Mouse (Mus musculus) forebrain, embryonic 15.5 days (tissue): ENCODE measurements around the gene Ush1c. TPM values are rescaled to one million over a fixed set of nuclear protein-coding genes. Genes with fewer than 3 reads are reported as not detected.

Experiments used
- ATAC-seq: fragments of 200-750 bp; cut with Nextera tagmentation; replicated peaks from 2 replicates; pipeline ENCODE4 v1.8.0; 2017; ENCODE audit warnings: mild to moderate bottlenecking, moderate TSS enrichment, moderate library complexity
- H3K27ac ChIP-seq: fragments of 300-500 bp; sonication (generic); replicated peaks from 2 replicates; pipeline ENCODE4 v1.5.1; 2015; ENCODE audit warnings: mild to moderate bottlenecking, inconsistent platforms
- H3K27me3 ChIP-seq: fragments of 300-500 bp; sonication (generic); 2 replicates; pipeline ENCODE4 v1.6.1; 2015; ENCODE audit warnings: inconsistent platforms
- H3K36me3 ChIP-seq: fragments of 300-500 bp; sonication (generic); 2 replicates; pipeline ENCODE4 v1.6.1; 2015; ENCODE audit warnings: mild to moderate bottlenecking, inconsistent platforms
- H3K4me1 ChIP-seq: fragments of 300-500 bp; sonication (generic); 2 replicates; pipeline ENCODE4 v1.6.1; 2015; ENCODE audit warnings: inconsistent platforms
- H3K4me2 ChIP-seq: fragments of 300-500 bp; sonication (generic); replicated peaks from 2 replicates; pipeline ENCODE4 v1.6.1; 2015; ENCODE audit warnings: mild to moderate bottlenecking, inconsistent platforms
- H3K4me3 ChIP-seq: fragments of 300-500 bp; sonication (generic); 2 replicates; pipeline ENCODE4 v1.5.1; 2015; ENCODE audit warnings: mild to moderate bottlenecking, inconsistent platforms
- H3K9ac ChIP-seq: fragments of 300-500 bp; sonication (generic); replicated peaks from 2 replicates; pipeline ENCODE4 v1.6.1; 2015; ENCODE audit warnings: mild to moderate bottlenecking, inconsistent platforms
- H3K9me3 ChIP-seq: fragments of 300-500 bp; sonication (generic); 2 replicates; pipeline ENCODE4 v1.6.1; 2016; ENCODE audit warnings: inconsistent platforms
- WGBS: fragments of 180-500 bp; shearing (Covaris S2); methylation state at CpG from one replicate; pipeline ENCODE4 v1.1.7; 2015; ENCODE audit warnings: mixed read lengths; 5-methylcytosine and 5-hydroxymethylcytosine counted together
- polyA plus RNA-seq: library from polyadenylated mRNA; unstranded; fragments of >200 nt; fragmentation: Nextera tagmentation; extraction: Ambion mirVana; gene quantifications from 2 replicates; pipeline ENCODE4 v1.2.1, GENCODE M21; 2015

The Ush1c gene
- polyA plus RNA-seq, 1 experiment from 2014 or later = 2.2 TPM

DNA sequence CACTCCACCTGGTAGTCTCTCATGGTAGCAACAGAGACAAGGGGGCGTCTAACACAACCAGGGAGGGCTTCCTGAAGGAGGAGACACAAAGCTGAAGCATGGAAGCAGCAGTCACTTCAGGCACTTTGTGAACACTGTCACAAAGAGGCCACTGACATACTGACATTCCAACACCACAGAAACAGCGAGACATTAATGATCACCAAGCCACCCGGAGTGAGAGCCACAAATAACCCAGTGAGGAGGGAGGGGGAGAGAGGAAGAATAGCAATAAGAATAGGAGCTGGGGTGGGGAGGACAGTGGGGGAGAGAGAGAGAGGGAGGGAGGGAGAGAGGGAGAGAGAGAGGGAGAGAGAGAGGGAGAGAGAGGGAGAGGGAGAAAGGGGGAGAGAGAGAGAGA lies 76.7 kb downstream of the Ush1c start:
- Histone ChIP-seq H3K4me3 (no peak overlapping the region), H3K27ac (peak overlapping the region; percentile 76), H3K27me3 (no peaks in the 10 kb centered on the region), H3K4me2 (no peak overlapping the region), H3K36me3 (no peaks in the 10 kb centered on the region), H3K4me1 (peaks cover 13% of the 10 kb centered on the region), H3K9ac (no peak overlapping the region), H3K9me3 (no peaks in the 10 kb centered on the region)
- WGBS = 23% methylated on average over 3 of the region's 3 CpGs
- ATAC-seq = no peak

DNA sequence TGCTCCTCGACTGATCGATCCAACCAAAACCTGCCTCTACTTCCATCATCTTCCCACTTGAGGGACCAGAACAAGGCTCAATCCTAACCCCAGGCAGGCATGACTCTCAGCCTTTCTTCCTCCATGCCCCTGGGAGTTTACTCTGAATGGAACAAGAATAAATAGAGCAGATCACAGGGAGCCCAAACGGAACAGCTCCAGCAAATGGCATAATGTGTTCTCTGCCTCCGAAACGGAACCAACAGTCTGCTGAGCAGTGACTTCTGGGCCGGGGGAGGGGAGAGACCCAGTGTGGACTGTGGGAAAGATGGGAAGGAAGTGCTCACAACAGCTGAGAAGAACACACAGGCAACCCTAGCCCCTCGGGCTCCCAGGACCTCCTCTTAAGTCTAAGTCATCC lies 80.6 kb downstream of the Ush1c start:
- Histone ChIP-seq H3K4me3 (no peak overlapping the region), H3K27me3 (no peaks in the 10 kb centered on the region), H3K9ac (no peak overlapping the region), H3K4me1 (peaks cover 28% of the 10 kb centered on the region), H3K36me3 (no peaks in the 10 kb centered on the region), H3K4me2 (no peak overlapping the region), H3K27ac (no peak overlapping the region), H3K9me3 (no peaks in the 10 kb centered on the region)
- no peak for ATAC-seq
- 71% methylated on average over 7 of the region's 7 CpGs for WGBS

DNA sequence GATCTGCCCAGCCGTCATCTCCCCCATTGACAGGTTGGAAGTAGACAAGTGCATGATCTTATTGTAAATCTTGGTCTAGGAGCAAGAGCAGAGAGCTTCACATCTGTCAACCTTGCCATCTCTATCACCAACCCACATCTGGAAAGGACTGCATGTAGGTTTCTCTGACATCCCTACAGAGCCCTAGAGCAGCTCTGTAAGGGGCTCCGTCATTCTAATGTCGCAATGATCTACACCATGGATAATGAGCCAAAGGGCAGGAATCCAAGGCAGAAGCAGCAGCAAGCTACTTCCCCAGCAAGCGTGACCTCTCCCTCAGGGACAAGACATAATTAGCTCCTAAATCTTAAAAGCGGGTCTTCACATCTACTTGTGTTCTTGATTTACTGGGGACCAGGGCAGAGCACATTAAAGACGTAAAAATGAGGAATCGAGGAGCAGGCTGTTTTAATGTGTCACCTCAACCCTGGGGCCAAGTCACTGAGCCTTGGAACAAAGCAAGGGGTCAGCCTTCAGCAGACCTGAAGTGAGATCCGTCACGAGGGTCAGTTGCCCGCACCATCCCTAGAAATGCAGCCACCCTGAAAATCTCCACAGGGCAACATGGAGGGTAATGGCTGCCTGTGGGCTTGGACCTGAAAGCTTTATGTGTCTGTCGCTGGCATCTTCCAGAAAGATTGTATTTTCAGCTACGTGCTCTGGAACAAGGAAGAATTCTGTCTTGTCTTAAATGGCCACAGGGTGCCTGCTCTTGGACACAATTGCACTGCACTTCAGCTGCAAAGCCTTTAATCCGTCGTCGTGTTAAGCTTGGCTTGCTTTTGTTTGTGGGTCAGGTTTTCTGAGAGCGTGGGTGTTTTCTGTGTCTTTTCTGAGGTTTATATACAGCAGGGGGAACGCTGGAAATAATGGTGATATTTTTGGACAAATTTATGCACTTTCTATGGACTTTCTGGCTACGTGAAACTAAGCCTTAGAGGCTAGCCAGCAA lies 83.5 kb downstream of the Ush1c start:
- no peaks in the 10 kb centered on the region for H3K36me3 ChIP-seq
- peaks cover 26% of the 10 kb centered on the region for H3K4me1 ChIP-seq
- no peak for ATAC-seq
- WGBS = 26% methylated on average over 18 of the region's 18 CpGs
- H3K9ac ChIP-seq = no peak overlapping the region
- H3K4me2 ChIP-seq = no peak overlapping the region
- no peak overlapping the region for H3K4me3 ChIP-seq
- no peak overlapping the region for H3K27ac ChIP-seq
- H3K27me3 ChIP-seq = no peaks in the 10 kb centered on the region
- no peaks in the 10 kb centered on the region for H3K9me3 ChIP-seq

DNA sequence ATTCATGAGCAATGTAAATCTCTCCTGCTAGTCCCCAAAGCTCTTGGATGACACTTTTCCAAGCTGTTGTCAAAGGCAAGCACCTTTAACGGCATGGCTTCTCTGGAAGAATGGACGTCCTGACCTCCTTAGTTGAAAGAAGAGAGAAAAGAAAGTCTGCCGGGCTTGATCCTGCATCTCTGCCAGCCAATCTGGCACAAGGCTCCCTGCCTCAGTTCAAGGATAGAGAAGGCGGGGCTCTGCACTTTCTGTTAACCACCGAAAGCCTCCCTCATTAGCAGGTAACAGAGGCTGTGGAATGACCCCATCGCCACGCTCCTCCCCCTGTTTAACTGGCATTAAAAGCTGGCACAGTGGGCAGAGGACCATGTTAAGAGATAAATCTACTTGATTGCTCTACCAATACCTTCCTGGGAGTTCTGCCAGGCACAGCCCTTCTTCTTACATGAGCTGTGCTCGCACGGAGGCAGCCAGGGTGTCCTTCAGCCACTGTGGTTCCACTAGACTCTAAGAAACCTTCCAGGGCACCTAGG lies 85.4 kb downstream of the Ush1c start:
- Histone ChIP-seq H3K27me3 (no peaks in the 10 kb centered on the region), H3K4me2 (no peak overlapping the region), H3K27ac (peak overlapping the region; percentile 47), H3K36me3 (no peaks in the 10 kb centered on the region), H3K4me3 (no peak overlapping the region), H3K4me1 (peaks cover 26% of the 10 kb centered on the region), H3K9ac (no peak overlapping the region), H3K9me3 (no peaks in the 10 kb centered on the region)
- 31% methylated on average over 9 of the region's 9 CpGs for WGBS
- ATAC-seq = no peak

DNA sequence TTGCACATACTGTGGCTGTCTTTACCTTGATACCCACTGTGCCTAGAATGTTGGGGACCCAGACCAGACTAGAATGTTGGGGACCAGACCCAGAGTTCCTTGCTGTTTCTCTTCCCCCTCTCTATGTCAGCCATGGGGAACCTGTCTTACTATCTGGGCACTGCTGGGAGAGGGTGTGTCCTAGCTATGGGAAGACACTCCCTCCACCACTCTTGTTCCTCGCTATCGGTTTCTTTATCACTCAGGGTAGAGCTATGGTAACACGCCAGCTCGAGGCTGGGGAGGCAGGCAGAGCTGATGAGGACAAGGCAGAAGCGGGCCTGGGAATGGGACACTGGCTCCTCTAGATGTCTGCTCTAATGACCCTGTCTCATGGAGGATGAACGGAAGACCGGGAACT lies 90.9 kb downstream of the Ush1c start:
- Histone ChIP-seq H3K4me3 (no peak overlapping the region), H3K9me3 (no peaks in the 10 kb centered on the region), H3K36me3 (no peaks in the 10 kb centered on the region), H3K4me2 (no peak overlapping the region), H3K27me3 (no peaks in the 10 kb centered on the region), H3K27ac (peak overlapping the region; percentile 81), H3K9ac (no peak overlapping the region), H3K4me1 (peaks cover 17% of the 10 kb centered on the region)
- WGBS = 88% methylated on average over 7 of the region's 7 CpGs
- 0 out of 2 replicates have a peak, but pooled peaks have one; percentile 21 for ATAC-seq

DNA sequence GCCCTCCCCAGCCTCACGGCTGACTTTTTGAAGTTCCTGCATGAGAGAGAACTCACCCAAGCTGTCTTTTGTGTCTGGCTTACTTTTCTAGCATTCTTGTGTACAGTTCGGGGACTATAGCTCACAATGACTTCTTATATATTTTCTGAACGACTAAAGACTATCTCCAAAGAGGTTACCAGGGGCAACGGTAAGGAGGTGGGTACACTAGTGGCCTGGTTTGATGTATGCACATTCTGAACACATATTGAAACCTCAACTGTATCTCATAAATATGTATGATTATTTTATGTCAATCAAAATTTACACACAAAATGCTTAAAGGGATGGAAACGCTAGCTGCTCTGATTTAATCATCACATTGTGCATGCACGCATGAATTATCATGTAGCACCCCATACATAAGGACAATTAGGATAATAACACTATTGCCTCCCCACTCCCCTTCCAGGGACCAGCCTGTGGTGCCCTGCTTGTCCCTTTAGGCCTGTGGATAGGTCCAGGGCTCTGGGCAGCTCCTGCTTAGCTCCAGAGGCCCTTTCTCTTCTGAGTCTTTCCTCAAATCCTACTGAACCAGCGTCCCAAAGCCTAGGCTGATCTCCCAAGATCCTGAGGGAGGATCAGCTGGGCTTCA lies 91.5 kb downstream of the Ush1c start:
- H3K36me3 ChIP-seq = no peaks in the 10 kb centered on the region
- peaks cover 13% of the 10 kb centered on the region for H3K4me1 ChIP-seq
- H3K27me3 ChIP-seq = no peaks in the 10 kb centered on the region
- no peak overlapping the region for H3K4me2 ChIP-seq
- no peak overlapping the region for H3K4me3 ChIP-seq
- no peaks in the 10 kb centered on the region for H3K9me3 ChIP-seq
- ATAC-seq = peak; percentile 52
- 42% methylated on average over 7 of the region's 7 CpGs for WGBS
- H3K27ac ChIP-seq = peak overlapping the region; percentile 81
- no peak overlapping the region for H3K9ac ChIP-seq

Other genes with a start within 250 kb of the Ush1c start
- gene Abcc6, start 208.2 kb downstream of the Ush1c start, polyA plus RNA-seq = 0.27 TPM in 2 replicates
- gene Nomo1, start 204.8 kb downstream of the Ush1c start, polyA plus RNA-seq = 42.2 and 42.4 TPM in 2 replicates
- gene Kcnj11, start 137.7 kb downstream of the Ush1c start, polyA plus RNA-seq = 4.8 and 5.2 TPM in 2 replicates
- 30.1 and 31.8 TPM in 2 replicates for gene Abcc8, start 58.5 kb downstream of the Ush1c start, polyA plus RNA-seq
- gene Otog, start 2.5 kb upstream of the Ush1c start, polyA plus RNA-seq = 0.05 TPM in 1 of 2 replicates, not detected in the other
- gene Myod1, start 138.0 kb upstream of the Ush1c start, polyA plus RNA-seq = 0.09 TPM in 1 of 2 replicates, not detected in the other
- gene Kcnc1, start 158.0 kb upstream of the Ush1c start, polyA plus RNA-seq = 9.2 and 10.0 TPM in 2 replicates